Mouse (Mus musculus) megakaryocyte, embryonic 14.5 days (primary cell): ENCODE data around the gene Dnttip1.

Experiments
- FLI1 ChIP-seq: IDR thresholded peaks from 2 replicates; pipeline ENCODE4 v1.6.1; 2012; ENCODE audit warnings: low read length, inconsistent platforms, mixed read lengths
- GATA1 ChIP-seq: IDR thresholded peaks from 3 replicates; pipeline ENCODE4 v1.6.1; 2012; ENCODE audit warnings: mixed read lengths, low read length, inconsistent platforms, borderline replicate concordance

GRCm38 (mm10) chr2:164715005-164715404, 30.8 kb upstream of the Dnttip1 start, which contains the start of gene Spint5:
- TF ChIP-seq GATA1 = no peak
- no peak for TF ChIP-seq FLI1
